In the genomic region with DNA sequence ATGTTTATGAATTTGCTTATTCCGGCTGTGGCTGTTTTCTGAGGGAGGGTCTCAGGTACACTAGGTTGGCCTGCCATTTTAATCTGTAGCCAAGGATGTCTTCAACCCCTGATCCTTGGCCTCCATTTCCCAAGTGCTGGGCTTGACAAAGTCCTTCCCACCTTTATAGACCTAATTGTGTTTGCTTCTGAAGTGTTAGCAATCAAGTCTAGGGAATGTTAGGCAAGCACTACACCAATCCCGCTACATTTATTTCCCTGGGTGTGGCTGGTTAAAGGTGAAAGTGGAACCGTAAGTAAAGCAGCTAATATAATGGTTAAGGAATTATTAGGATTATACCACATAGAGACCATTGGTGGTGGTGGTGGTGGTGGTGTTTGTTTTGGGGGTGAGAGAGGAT, we compare ENCODE assay signal across 11 mouse cellular contexts. TPM values are rescaled to one million over a fixed set of nuclear protein-coding genes. Genes with fewer than 3 reads are reported as not detected.
DNase-seq lines count a peak whose midpoint lies in the region; ATAC-seq and TF ChIP-seq lines count a peak whose summit lies in the region.
"Had no signal": no experiment of that assay in that cellular context is flagged by ENCODE, and none has a peak within 500 bp of the region (broad histone marks: within the 10 kb centered on the region; RNA-seq: fewer than 3 reads in every experiment).

No protein-coding gene starts in this region.

- H3K4me1 ChIP-seq in heart, embryonic 11.5 days (ENCODE audit: control insufficient read depth, insufficient read depth, low read length) = no peaks in the 10 kb centered on the region
- H3K4me1 ChIP-seq in E14TG2a.4 (replicated peaks; ENCODE audit: low read depth, low read length) = peaks cover 12% of the 10 kb centered on the region
- H3K4me1 ChIP-seq in forebrain, embryonic 14.5 days (ENCODE audit: control insufficient read depth, insufficient read depth, low read length) = no peaks in the 10 kb centered on the region
- H3K4me1 ChIP-seq in liver, embryonic 14.5 days (replicated peaks; ENCODE audit: control insufficient read depth in 2 of 2, insufficient read depth in 2 of 2, low read length in 1 of 2) = 0 out of 4 replicates have a peak, but pooled peaks cover 0 to 7% of the 10 kb centered on the region in 2 experiments

- H3K9me3 ChIP-seq in heart, embryonic 11.5 days (replicated peaks; ENCODE audit: control insufficient read depth, low read length) = no peaks in the 10 kb centered on the region
- H3K9me3 ChIP-seq in E14TG2a.4 (ENCODE audit: low read length) = no peaks in the 10 kb centered on the region
- H3K9me3 ChIP-seq in forebrain, embryonic 14.5 days (replicated peaks; ENCODE audit: control insufficient read depth, low read length) = no peaks in the 10 kb centered on the region
- H3K9me3 ChIP-seq in liver, embryonic 14.5 days (ENCODE audit: control insufficient read depth, low read length) = no peaks in the 10 kb centered on the region

- no peak for ATAC-seq in heart, embryonic 11.5 days (replicated peaks; ENCODE audit: insufficient number of reproducible peaks, low FRiP score, low TSS enrichment)
- ATAC-seq in forebrain, embryonic 14.5 days = no peak
- no peak for ATAC-seq in liver, embryonic 14.5 days (ENCODE audit: insufficient read depth)
- ATAC-seq: CD4-positive, CD25-positive, alpha-beta regulatory T cell, adult 4 months had no signal

- DNase-seq in heart, postnatal 25 days (ENCODE audit: low spot score) = no peak
- DNase-seq in forebrain, embryonic 14.5 days (ENCODE audit: low spot score) = no peak
- no peak for DNase-seq in liver, embryonic 14.5 days (ENCODE audit: low read depth in 3 of 3, low spot score in 3 of 3)
- no peak for DNase-seq in right cerebral cortex, postnatal 4 days
- DNase-seq in gastrocnemius, postnatal 4 days (ENCODE audit: low spot score in 2 of 2) = no peak
- DNase-seq in cerebellum, adult 11 months = no peak
- DNase-seq: retina, postnatal 1 day; thymus, adult 2 months had no signal

- no peak for TF ChIP-seq EP300 in liver, embryonic 14.5 days (IDR thresholded peaks at IDR 0.05; ENCODE audit: low read depth)

- H3K4me2 ChIP-seq in heart, embryonic 11.5 days = peak overlapping the region; percentile 56
- H3K4me2 ChIP-seq in forebrain, embryonic 14.5 days (ENCODE audit: low read length) = peak overlapping the region; percentile 52
- peak overlapping the region; percentile 44 for H3K4me2 ChIP-seq in liver, embryonic 14.5 days (ENCODE audit: low read depth)

- 85% methylated on average over 3 of the region's 3 CpGs for WGBS in heart, embryonic 11.5 days (ENCODE audit: insufficient replicate concordance)
- WGBS in forebrain, embryonic 14.5 days = 89% methylated on average over 3 of the region's 3 CpGs
- 71% methylated on average over 3 of the region's 3 CpGs for WGBS in liver, embryonic 14.5 days (ENCODE audit: insufficient replicate concordance)

- H3K9ac ChIP-seq in heart, embryonic 11.5 days (ENCODE audit: low read depth, low read length) = no peak overlapping the region
- H3K9ac ChIP-seq in forebrain, embryonic 14.5 days (ENCODE audit: low read length) = no peak overlapping the region
- no peak overlapping the region for H3K9ac ChIP-seq in liver, embryonic 14.5 days (replicated peaks)

- no peaks in the 10 kb centered on the region for H3K36me3 ChIP-seq in heart, embryonic 11.5 days (ENCODE audit: control insufficient read depth, insufficient read depth, low read length)
- H3K36me3 ChIP-seq in E14TG2a.4 (ENCODE audit: insufficient read depth, low read length) = peaks cover 43% of the 10 kb centered on the region
- peaks cover 13% of the 10 kb centered on the region for H3K36me3 ChIP-seq in forebrain, embryonic 14.5 days (ENCODE audit: control insufficient read depth, insufficient read depth, low read length)
- peaks cover 7% of the 10 kb centered on the region for H3K36me3 ChIP-seq in liver, embryonic 14.5 days (replicated peaks; ENCODE audit: control insufficient read depth, insufficient read depth, low read depth)

- no peak for TF ChIP-seq CTCF in E14TG2a.4 (conservative IDR thresholded peaks at IDR 0.05; ENCODE audit: low read length)
- no peak for TF ChIP-seq CTCF in liver, embryonic 14.5 days (IDR thresholded peaks at IDR 0.05; ENCODE audit: low read depth)

- no peaks in the 10 kb centered on the region for H3K27me3 ChIP-seq in heart, embryonic 11.5 days (ENCODE audit: control insufficient read depth, insufficient read depth, low read length)
- H3K27me3 ChIP-seq in E14TG2a.4 (ENCODE audit: insufficient read depth, low read length) = no peaks in the 10 kb centered on the region
- no peaks in the 10 kb centered on the region for H3K27me3 ChIP-seq in forebrain, embryonic 14.5 days (replicated peaks; ENCODE audit: control insufficient read depth, insufficient read depth, low read length)
- H3K27me3 ChIP-seq in liver, embryonic 14.5 days (ENCODE audit: control insufficient read depth, insufficient read depth, low read length) = no peaks in the 10 kb centered on the region

- intact Hi-C loops in heart, postnatal 25 days (cut with DNase I) = loop anchor here (10.0 kb wide), 1 partner anchor 152 kb away; no protein-coding TSS in a partner anchor

- H3K27ac ChIP-seq in heart, embryonic 11.5 days (ENCODE audit: low read depth, low read length) = no peak overlapping the region
- H3K27ac ChIP-seq in forebrain, embryonic 14.5 days (ENCODE audit: low read depth, low read length) = no peak overlapping the region
- H3K27ac ChIP-seq in liver, embryonic 14.5 days = no peak overlapping the region

- H3K4me3 ChIP-seq in heart, embryonic 11.5 days (ENCODE audit: low read depth, low read length) = peak overlapping the region; percentile 65
- peak overlapping the region; percentile 88 for H3K4me3 ChIP-seq in E14TG2a.4 (replicated peaks; ENCODE audit: low read length)
- no peak overlapping the region for H3K4me3 ChIP-seq in forebrain, embryonic 14.5 days (ENCODE audit: low read depth, low read length)
- H3K4me3 ChIP-seq in liver, embryonic 14.5 days (ENCODE audit: insufficient read depth in 1 of 2, low read depth in 2 of 2, low read length in 2 of 2) = peak overlapping the region; percentile 37 to 73

RNA-seq across cellular contexts. Expression of a gene that starts 1.6 kb away (rescaled TPM):
- 797 and 837 TPM in 2 replicates for polyA plus RNA-seq in heart, embryonic 11.5 days (2014; fragmentation: Nextera tagmentation; extraction: Ambion mirVana)
- 1,000 to 10,000 TPM; 1,708 to 1,778 TPM for total RNA-seq in heart, postnatal 25 days (2021)
- 377 and 391 TPM in 2 replicates for polyA plus RNA-seq in forebrain, embryonic 14.5 days (2014; fragmentation: Nextera tagmentation; extraction: Ambion mirVana)
- 222 and 281 TPM in 2 replicates for polyA plus RNA-seq in liver, embryonic 14.5 days (2012; rRNA removed)
- polyA plus RNA-seq in liver, embryonic 14.5 days (2014; fragmentation: Nextera tagmentation; extraction: Ambion mirVana) = 395 and 431 TPM in 2 replicates
- 100 to 1,000 TPM; 568 to 633 TPM for total RNA-seq in gastrocnemius, postnatal 4 days (2021)

RNA-seq across cellular contexts. Expression of a gene that starts 5.4 kb away (rescaled TPM):
- polyA plus RNA-seq in heart, embryonic 11.5 days (2014; fragmentation: Nextera tagmentation; extraction: Ambion mirVana) = 54.8 and 55.7 TPM in 2 replicates
- total RNA-seq in heart, postnatal 25 days (2021) = 10 to 100 TPM; 48.0 to 53.4 TPM
- 19.9 and 23.8 TPM in 2 replicates for polyA plus RNA-seq in forebrain, embryonic 14.5 days (2014; fragmentation: Nextera tagmentation; extraction: Ambion mirVana)
- 6.5 and 9.2 TPM in 2 replicates for polyA plus RNA-seq in liver, embryonic 14.5 days (2012; rRNA removed)
- 23.8 and 24.4 TPM in 2 replicates for polyA plus RNA-seq in liver, embryonic 14.5 days (2014; fragmentation: Nextera tagmentation; extraction: Ambion mirVana)
- 10 to 100 TPM; 36.7 to 37.3 TPM for total RNA-seq in gastrocnemius, postnatal 4 days (2021)

RNA-seq across cellular contexts. Expression of a gene that starts 10.0 kb away (rescaled TPM):
- polyA plus RNA-seq in heart, embryonic 11.5 days (2014; fragmentation: Nextera tagmentation; extraction: Ambion mirVana) = 18.2 and 21.8 TPM in 2 replicates
- total RNA-seq in heart, postnatal 25 days (2021) = 1 to 10 TPM; 7.3 to 7.5 TPM
- polyA plus RNA-seq in forebrain, embryonic 14.5 days (2014; fragmentation: Nextera tagmentation; extraction: Ambion mirVana) = 15.8 and 18.1 TPM in 2 replicates
- 1.6 and 2.3 TPM in 2 replicates for polyA plus RNA-seq in liver, embryonic 14.5 days (2012; rRNA removed)
- polyA plus RNA-seq in liver, embryonic 14.5 days (2014; fragmentation: Nextera tagmentation; extraction: Ambion mirVana) = 7.5 and 7.8 TPM in 2 replicates
- 10 to 100 TPM; 24.9 to 25.9 TPM for total RNA-seq in gastrocnemius, postnatal 4 days (2021)
